Mouse (Mus musculus) kidney, postnatal 4 days (tissue): ENCODE measurements at regions not wholly inside any gene's neighbourhood (a gene's known extent, or its start where the extent isn't known, plus 50 kb on each side); places are given as distances from the start of the nearest gene placed in this dataset.
"Not testable (repeated sequence)": the region's sequence is repeated elsewhere in the genome, so short reads cannot be mapped to it uniquely, and the experiment has no call there.

Source experiments
- DNase-seq, 2 experiments: peaks; one replicate each; pipeline ENCODE4 v3.0.0; 2021; ENCODE audit warnings: mixed read lengths in 2 of 2

DNA sequence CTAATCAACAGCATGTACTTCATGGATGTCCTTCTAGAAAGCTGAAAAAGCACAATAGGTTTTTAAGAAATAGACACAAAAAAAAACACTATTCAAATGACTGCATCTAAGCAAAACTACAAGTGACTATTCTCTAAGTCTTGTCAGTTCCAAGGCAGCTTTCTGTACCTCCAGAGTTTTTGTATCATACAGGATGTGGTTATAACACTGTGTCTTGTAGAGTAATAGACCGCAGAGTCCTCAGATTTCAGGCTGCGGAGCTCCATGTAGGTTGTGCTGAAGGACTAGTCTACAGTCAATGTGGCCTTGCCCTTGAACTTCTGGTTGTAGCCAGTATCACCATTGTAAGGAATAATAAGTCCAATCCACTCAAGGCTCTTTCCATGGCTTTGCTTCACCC is 1137.7 kb upstream of the Zfp386 start:
- DNase-seq: not testable (repeated sequence)

- DNase-seq: not testable (repeated sequence)
Measured at GRCm38 (mm10) chr12:114914406-114914805, 1133.1 kb upstream of the Zfp386 start.

GRCm38 (mm10) chr12:114927691-114928090 is 1119.8 kb upstream of the Zfp386 start:
- no peak for DNase-seq

GRCm38 (mm10) chr12:114932158-114932557 is 1115.4 kb upstream of the Zfp386 start:
- DNase-seq: no peak

- no peak for DNase-seq
Measured at GRCm38 (mm10) chr12:114932669-114933068, 1114.9 kb upstream of the Zfp386 start.

GRCm38 (mm10) chr12:114936865-114937264 is 1110.7 kb upstream of the Zfp386 start:
- not testable (repeated sequence) for DNase-seq

GRCm38 (mm10) chr12:114939576-114939975 is 1107.9 kb upstream of the Zfp386 start:
- no peak for DNase-seq

- no peak for DNase-seq
Measured at GRCm38 (mm10) chr12:114962105-114962504, 1085.4 kb upstream of the Zfp386 start.

- not testable (repeated sequence) for DNase-seq
Measured at GRCm38 (mm10) chr12:114964251-114964650, 1083.3 kb upstream of the Zfp386 start.

DNA sequence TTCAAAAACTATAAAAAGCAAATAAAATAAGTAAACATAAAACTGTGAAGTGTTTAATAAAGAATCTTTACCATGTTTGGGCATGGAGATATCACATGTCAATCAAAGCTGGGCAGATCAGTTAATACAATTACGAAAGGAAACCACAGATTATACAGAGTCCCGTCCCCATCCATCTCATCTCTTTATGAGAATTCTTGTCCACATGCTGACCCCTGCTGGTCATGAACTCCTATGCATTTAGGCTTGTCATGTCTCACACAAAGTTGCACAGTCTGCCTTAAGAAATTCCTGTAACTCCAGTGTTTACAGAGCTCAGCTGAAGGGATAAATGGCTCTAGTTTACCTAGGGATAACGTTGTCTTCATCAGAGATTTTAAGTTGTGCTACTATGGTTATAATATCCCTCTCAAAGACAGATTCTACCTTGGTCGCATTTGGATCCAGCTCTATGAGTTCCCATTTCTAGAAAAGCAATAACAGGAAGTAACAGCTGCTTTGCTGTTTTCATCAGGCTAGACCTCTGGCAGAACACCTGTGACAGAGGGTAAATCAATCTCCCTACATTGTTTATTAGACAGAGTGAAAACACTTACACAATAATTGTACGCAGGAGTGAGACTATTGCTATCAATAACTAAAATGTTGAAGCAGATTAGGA is 1065.9 kb upstream of the Zfp386 start:
- DNase-seq: no peak

DNA sequence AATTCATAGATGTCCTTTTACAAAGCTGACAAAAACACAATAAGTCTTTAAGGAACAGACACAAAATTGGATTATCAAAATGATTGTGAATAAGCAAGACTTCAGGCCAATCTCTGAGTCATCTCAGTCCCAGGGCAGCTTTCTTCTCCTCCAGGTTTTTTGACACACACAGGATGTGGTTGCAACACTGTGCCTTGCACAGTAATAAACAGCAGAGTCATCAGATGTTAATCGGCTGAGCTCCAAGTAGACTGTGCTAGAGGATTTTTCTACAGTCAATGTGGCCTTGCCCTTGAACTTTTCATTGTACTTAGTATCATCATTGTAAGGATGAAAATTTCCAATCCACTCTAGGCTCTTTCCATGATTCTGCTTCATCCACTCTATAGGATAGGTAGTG is 1056.6 kb upstream of the Zfp386 start:
- DNase-seq: no peak

DNA sequence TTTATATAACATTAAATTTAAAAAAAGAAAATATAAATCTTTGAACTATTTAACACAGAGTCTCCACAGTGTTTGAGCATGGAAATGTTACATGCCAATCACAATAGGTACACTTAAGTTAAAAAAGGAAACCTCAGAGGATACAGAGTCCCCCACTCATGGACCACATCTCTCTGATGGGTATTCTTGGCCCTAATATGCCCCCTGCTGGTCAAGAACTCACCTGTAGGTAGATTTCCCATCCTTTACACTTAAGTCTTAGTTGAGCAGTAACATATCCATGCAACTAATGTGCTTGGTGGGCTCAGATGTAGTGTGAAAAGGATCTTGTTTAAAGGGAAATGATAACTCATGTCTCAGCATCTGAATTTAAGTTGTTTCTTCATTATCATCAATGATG is 1050.7 kb upstream of the Zfp386 start:
- DNase-seq: no peak

GRCm38 (mm10) chr12:115003118-115003517 is 1044.4 kb upstream of the Zfp386 start:
- DNase-seq: no peak

DNA sequence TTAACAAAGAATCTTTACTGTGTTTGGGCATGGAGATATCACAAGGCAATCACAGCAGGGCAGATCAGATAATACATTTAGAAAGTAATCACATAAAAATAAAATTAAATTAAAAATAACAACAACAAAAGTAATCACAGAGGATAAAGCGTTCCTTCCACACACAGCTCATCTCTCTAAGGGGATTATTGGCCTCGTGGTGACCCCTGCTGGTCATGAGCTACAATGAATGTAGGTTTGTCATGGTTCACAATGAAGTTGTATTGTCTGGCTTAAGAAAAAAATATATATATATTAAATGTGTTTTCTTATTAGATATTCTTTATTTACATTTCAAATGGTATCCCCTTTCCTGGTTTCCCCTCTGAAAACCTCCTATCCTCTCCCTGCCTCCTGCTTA is 1039.1 kb upstream of the Zfp386 start:
- no peak for DNase-seq

DNA sequence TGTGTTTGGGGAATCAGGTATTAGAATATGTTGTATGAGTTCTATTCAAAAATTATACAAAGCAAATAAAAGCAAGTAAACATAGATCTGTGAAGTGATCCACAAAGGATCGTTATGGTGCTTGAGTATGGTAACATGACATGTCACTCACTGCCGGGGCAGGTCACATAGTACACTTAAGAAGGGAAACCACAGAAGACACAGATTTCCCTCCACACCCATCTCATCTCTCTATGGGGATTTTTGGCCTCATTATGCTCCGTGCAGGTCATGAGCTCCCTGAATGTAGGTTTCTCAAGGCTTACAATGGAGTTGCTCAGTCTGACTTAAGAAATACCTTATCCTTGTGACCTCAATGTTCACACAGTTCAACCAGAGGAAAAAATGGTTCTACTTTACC is 1034.8 kb upstream of the Zfp386 start:
- no peak for DNase-seq

- DNase-seq: no peak
Measured at GRCm38 (mm10) chr12:115023742-115024141, 1023.8 kb upstream of the Zfp386 start.

GRCm38 (mm10) chr12:115034438-115035129 is 1012.9 kb upstream of the Zfp386 start:
- no peak for DNase-seq

DNA sequence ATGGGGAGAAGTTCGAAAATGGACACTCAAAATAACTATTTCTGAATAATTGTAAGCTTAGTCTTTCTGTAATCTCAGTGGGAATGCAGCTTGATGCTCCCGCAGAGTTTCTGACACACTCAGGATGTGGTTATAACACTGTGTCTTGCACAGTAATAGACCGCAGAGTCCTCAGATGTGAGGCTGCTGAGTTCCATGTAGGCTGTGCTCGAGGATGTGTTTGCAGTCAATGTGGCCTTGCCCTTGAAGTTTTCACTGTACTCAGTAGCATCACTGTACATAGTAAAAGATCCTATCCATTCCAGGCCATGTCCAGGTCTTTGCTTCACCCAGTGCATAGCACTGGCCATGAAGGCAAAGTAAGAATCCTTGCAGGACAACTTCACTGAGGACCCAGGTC is 992.4 kb upstream of the Zfp386 start:
- DNase-seq: no peak

GRCm38 (mm10) chr12:115059954-115060353 is 987.6 kb upstream of the Zfp386 start:
- DNase-seq: not testable (repeated sequence)

- no peak for DNase-seq
Measured at GRCm38 (mm10) chr12:115067251-115067650, 980.3 kb upstream of the Zfp386 start.

GRCm38 (mm10) chr12:115091460-115091859 is 956.1 kb upstream of the Zfp386 start:
- not testable (repeated sequence) for DNase-seq

GRCm38 (mm10) chr12:115109742-115110141 is 937.8 kb upstream of the Zfp386 start:
- DNase-seq: no peak

- not testable (repeated sequence) for DNase-seq
Measured at GRCm38 (mm10) chr12:115119134-115119826, 928.2 kb upstream of the Zfp386 start.

GRCm38 (mm10) chr12:115121259-115121658 is 926.3 kb upstream of the Zfp386 start:
- no peak for DNase-seq
